Mouse (Mus musculus) erythroblast, embryonic 14.5 days (primary cell): ENCODE results near the gene Abhd4.

Source experiments
- GATA1 ChIP-seq: IDR thresholded peaks from 2 replicates; pipeline ENCODE4 v1.6.1; 2012; ENCODE audit warnings: low read length, inconsistent platforms, mixed read lengths
- TAL1 ChIP-seq: IDR thresholded peaks from 3 replicates; pipeline ENCODE4 v1.6.1; 2012; ENCODE audit warnings: low read length, inconsistent platforms, mixed read lengths

DNA sequence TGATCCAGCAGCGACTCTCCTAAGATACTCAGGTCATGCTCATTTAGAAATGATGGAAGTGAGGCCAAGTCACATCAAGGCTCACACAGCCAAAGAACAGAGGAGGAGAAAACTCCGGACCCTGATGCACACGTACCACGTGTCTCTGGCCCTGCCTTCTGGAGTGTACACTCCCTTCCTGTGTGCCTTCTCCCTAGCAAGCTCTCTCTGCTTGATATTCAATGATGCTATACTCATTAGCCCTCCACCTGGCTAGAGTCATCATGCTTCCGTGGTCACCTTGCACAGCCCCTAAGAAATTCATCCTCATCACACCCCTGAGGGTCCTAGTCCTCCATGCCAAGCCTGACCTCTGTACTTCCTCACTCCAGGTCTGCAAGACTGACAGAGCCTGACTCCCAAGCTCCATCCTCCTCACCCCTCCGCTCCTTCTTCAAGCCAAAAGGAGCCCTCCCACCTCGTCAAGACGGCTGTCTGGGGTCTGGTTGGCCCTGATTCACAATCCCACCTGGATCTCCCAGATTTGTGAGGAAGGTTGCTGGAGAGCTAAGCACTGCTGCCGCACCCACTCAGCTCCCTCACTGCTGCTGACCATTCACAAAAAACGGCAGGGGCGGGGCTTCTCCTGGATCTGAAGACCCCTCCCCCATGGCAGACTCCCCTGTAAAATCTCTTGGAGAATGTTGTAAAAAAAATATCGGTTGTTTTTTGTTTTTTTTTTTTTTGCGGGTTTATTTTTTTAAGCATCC, 30.5 kb upstream of the Abhd4 start:
- no peak for TF ChIP-seq GATA1
- no peak for TF ChIP-seq TAL1
